Mouse (Mus musculus) brown adipose tissue, adult 24 weeks (tissue): ENCODE measurements at regions not wholly inside any gene's neighbourhood (a gene's known extent, or its start where the extent isn't known, plus 50 kb on each side); places are given as distances from the start of the nearest gene placed in this dataset.

Source experiments
- H3K27ac ChIP-seq: fragments of 200-500 bp; replicated peaks from 2 replicates; pipeline ENCODE4 v1.5.1; 2012; ENCODE audit warnings: low read depth, mild to moderate bottlenecking, low read length
- H3K4me1 ChIP-seq: fragments of 200-500 bp; 2 replicates; pipeline ENCODE4 v1.6.1; 2012; ENCODE audit warnings: low read length, mixed read lengths; ENCODE audit not compliant: control insufficient read depth, insufficient read depth, insufficient read length
- H3K4me3 ChIP-seq: fragments of 200-500 bp; 2 replicates; pipeline ENCODE4 v1.5.1; 2012; ENCODE audit warnings: low read depth, mild to moderate bottlenecking, low read length, moderate library complexity; ENCODE audit not compliant: insufficient read depth

DNA sequence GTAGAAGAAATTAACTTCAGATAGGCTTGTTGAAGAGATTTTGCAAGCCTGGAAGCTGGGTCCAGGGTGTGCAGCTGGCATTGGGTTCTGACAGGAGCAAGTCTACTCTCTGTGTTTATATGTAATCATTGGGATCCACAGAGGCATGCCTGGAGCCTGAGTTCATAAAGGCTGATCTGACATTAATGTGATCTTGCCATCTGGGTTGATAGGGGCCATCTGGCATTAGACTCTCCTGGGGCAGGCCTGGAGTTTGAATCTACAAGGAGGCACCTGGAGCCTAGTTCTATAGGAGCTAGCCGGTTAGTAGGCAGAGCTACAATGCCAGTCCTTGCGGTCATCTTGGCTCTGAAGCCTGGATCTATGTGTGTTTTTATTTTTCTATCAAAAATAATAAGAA is 554.5 kb upstream of the Nr5a2 start:
- H3K4me1 ChIP-seq, result no peaks in the 10 kb centered on the region
- H3K4me3 ChIP-seq, result no peak overlapping the region
- no peak overlapping the region for H3K27ac ChIP-seq

DNA sequence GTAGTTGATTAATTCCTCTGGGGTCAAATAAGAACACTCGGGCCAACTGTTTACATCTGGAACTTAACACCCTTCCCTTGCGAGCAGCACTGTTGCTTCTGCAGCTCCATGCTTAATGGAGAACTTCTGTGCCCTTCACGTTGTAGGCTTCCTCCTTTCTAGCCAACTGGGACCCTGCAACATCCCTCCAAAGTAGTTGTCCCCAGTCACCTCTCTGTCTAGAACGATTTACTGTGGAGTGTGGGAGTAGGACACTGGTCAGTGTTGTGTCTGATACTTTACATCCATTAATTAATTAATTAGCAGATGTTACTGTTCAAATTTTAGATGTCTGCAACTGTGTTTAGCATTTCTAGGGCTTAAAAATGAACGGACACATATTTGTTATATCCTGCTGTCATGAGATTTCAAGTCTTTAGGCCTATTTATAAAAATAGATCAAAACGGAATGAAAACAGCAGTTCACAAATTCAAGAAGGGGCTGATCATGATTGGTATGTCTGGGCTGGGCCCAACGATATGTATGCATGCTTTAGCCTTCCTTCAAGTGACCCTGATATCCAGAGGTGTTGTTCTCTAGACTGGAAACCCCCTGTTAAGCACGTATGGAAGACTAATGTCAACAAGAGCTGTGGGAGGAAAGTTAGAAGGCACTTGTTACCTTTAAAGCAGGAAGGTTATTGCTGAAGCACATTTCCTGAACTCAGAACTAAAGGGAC is 543.6 kb upstream of the Nr5a2 start:
- Histone ChIP-seq H3K4me1 (no peaks in the 10 kb centered on the region), H3K27ac (no peak overlapping the region), H3K4me3 (no peak overlapping the region)

GRCm38 (mm10) chr1:137488226-137488625 is 528.0 kb upstream of the Nr5a2 start:
- no peaks in the 10 kb centered on the region for H3K4me1 ChIP-seq
- H3K4me3 ChIP-seq, result no peak overlapping the region
- H3K27ac ChIP-seq, result no peak overlapping the region

DNA sequence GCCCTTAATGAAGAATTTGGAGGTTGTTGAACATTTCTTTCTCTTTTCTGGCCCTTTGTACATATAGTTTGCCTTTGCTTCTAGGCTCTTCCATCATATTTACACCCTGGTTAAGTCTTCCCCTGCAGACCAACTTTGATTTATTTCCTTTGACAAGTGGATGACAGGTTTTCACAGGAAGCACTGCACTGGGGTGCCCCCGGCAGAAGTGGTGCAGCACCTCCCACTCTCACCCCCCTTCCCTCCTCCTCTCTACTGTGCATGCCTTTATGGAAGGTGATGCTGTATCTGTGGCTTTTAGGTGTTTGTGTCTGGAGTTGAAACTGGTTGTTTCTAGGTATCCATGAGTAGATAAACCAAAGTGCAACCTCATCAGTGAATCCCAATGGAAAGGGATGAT is 518.2 kb upstream of the Nr5a2 start:
- no peaks in the 10 kb centered on the region for H3K4me1 ChIP-seq

DNA sequence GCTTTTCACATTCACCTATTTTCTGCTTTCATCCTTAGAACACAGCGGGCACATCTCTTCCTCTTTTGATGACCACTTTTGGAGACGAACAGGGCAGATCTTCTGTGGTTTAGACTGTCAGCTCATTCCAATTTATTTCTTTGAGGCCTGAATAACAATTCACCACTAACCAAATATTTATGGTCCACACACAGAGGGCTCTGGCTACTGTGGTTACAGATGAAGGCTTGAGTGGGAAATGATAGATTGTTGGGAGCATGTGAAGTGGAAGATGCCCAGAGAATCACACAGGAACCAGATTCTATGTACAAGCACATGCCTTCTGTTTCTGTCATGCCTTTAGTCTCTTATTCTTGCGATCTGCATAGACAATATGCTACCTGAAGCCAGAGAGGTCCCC is 517.0 kb upstream of the Nr5a2 start:
- Histone ChIP-seq H3K27ac (no peak overlapping the region), H3K4me1 (no peaks in the 10 kb centered on the region), H3K4me3 (no peak overlapping the region)

More for the DNA sequence above, 518.2 kb upstream of the Nr5a2 start:
- H3K4me3 ChIP-seq, result no peak overlapping the region
- no peak overlapping the region for H3K27ac ChIP-seq

DNA sequence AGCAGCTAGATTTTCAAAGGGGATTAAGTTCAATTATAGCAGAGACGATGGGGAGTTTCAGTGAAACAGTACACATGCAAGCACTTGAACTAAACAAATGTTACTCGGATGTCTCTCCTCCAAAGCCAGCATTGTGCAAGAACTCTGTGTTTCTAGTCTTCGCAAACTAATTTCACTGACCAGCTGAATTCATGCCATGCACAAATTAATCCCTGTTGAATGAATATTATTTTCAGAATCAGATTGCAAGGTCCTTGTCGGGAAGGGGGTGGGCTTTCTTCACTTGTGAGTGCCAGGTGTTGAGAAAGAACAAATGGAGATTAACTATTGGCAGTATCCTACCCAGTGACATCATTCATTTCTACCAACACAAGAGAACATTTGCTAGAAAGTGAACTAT is 514.6 kb upstream of the Nr5a2 start:
- H3K27ac ChIP-seq, result no peak overlapping the region
- no peak overlapping the region for H3K4me3 ChIP-seq
- H3K4me1 ChIP-seq, result no peaks in the 10 kb centered on the region

DNA sequence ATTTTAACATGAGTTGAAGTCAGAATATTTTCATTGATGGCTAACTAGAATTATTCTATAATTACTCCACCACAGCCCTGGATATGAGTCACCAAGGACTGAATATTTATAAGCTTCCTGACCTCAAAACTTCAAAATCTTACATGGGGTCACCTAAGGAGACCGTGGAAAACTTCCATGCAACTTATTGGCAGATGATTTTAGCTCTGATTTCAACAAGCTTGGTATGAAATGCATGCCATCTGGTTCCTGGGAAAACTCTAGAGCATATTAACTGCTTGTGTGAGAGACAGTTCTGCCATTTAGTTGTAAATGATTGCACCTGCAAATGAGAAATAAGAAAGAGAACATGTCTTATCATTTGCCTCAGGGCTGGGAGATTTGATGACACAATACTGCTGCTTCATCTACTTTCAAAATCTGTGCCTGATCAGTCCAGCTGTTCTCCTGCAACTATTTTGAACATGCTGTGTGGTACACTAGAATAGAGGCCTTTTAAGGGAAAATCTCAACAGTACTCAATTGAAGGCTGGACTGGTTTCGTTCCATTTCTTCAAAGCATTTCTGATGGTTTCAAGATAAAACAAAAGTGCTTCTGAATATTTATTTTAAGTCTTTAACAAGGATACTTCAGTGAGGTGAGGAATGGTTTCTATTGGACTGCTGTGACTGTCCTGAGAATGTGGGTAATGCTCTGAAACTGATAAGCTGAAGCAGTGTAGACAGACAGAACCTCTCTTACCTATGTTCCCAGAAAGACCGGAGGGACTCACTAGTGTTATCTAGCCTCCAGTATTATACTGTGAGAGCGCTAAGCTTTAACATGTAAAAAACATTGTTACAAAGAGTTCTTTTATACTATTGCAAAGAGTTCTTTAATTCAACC is 513.8 kb upstream of the Nr5a2 start:
- Histone ChIP-seq H3K27ac (no peak overlapping the region), H3K4me1 (no peaks in the 10 kb centered on the region), H3K4me3 (no peak overlapping the region)

GRCm38 (mm10) chr1:137464971-137465370 is 504.7 kb upstream of the Nr5a2 start:
- Histone ChIP-seq H3K4me3 (no peak overlapping the region), H3K27ac (no peak overlapping the region), H3K4me1 (no peaks in the 10 kb centered on the region)

DNA sequence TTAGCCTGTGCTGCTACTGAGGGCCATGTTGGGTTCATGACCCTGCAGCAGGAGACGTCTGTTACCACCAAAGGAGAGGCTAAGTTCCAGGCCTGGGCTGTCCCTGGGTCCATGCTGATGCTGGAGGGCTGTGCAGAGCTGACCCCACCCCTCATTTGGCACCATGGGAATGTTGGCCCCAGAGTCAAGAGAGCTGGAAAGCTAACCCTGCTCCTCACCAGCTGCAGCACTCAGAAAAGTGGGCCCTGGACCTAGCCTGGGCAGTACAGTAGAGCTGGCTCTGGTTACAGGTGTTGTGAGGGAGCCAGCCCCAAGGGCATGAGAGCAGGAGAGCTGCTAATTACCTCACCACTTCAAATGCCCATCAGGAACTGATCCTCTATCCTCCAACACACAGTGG is 500.9 kb upstream of the Nr5a2 start:
- H3K4me3 ChIP-seq, result no peak overlapping the region
- H3K4me1 ChIP-seq, result no peaks in the 10 kb centered on the region
- H3K27ac ChIP-seq, result no peak overlapping the region

DNA sequence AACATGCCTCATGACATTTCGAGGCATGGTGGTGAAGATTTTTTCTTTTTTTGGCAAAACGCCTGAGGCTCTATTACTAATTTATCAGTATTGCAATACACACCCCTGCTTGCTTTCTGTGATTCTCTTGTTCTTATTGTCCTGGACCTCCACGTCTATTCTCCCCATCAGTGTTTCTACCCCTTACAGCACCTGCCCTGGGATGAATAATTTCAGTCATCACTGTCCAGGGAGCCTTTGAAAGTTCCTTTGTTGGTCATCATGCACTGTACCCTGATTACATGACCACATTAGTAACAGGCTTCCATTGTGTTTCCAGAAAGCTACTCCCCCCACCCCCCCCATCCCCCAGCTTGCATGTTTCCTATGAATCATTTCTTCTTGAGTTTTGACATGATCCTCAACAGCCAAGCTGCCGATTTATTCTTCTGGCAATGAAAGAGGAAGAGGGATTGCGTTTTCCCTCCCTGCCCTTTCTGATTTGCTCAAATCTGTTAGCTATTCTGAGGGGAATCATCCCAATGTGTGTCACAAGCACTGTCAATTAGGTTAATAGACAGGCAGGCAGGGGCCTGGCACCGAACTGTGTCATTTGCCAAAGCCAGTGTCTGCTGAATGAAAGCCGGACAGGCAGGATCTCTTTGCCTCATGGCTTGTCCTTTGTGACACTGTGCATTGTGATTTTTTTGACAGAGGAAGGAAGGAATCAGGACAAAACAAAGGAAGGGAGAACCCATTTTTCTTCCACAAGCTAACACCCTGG is 493.4 kb upstream of the Nr5a2 start:
- Histone ChIP-seq H3K27ac (no peak overlapping the region), H3K4me1 (peaks cover 5% of the 10 kb centered on the region; the same call in 1 of the 2 replicates), H3K4me3 (no peak overlapping the region)

GRCm38 (mm10) chr1:137452749-137453148 is 492.5 kb upstream of the Nr5a2 start:
- Histone ChIP-seq H3K4me1 (peaks cover 5% of the 10 kb centered on the region; the same call in 1 of the 2 replicates), H3K4me3 (no peak overlapping the region), H3K27ac (no peak overlapping the region)

DNA sequence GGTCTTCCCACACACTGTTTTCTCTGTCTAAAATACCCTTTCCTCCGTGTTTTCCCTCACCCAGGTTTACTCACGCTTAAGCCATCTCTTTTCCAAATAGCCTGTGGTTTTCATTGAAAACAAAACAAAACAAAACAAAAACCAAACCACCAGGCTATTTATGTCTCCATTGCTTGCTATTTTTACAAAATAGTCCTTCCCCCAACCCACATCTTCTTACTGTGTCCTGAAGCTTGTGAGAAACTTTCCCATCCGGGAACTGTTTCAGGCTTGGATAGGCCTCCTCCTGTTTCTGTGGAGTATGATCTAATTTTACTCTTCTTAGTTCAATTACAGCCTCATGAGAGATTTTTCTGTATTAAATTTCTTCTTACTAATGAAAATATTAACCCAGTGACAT is 486.2 kb upstream of the Nr5a2 start:
- Histone ChIP-seq H3K4me1 (peaks cover under 1% of the 10 kb centered on the region; the same call in 1 of the 2 replicates), H3K4me3 (no peak overlapping the region), H3K27ac (no peak overlapping the region)

DNA sequence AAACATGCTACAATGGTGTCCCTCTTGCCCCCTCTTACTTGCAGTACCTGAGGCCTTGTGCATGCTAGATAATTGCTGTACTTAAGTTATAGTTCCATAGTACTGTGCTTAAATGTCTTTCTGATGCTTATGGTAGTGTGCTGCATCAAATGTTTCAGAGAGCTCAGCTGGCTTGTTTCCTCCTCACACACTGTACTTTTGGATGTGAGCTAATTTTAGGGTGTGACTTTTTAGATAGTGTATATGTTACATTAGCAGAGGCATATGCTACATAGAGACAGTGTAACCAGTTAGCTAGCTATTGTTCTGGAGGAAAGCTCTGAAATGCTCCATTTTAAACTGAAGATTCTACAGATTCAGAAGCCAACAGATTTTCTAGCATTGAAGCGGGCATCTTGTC is 467.9 kb upstream of the Nr5a2 start:
- Histone ChIP-seq H3K27ac (no peak overlapping the region), H3K4me1 (no peaks in the 10 kb centered on the region), H3K4me3 (no peak overlapping the region)

DNA sequence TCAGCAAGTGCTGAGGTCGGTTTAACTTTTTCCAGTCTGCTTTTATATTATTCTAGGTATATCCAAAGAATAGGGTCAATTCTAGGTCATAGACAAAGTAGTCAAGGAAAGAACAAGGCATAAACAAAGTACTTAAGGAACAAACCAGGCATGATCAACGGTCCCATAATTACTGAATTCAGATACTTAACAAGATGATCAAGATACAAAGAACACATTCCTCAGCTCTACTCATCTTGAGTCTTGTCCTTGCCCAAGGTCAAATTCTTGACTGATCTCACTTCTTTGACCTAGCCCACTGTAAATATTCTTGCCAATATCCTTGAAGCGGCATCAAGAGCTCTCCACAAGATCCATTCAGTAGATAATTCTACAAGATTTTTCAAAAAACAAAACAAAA is 458.1 kb upstream of the Nr5a2 start:
- H3K4me1 ChIP-seq, result no peaks in the 10 kb centered on the region

GRCm38 (mm10) chr1:137396736-137397135 is 436.5 kb upstream of the Nr5a2 start:
- Histone ChIP-seq H3K27ac (no peak overlapping the region), H3K4me1 (no peaks in the 10 kb centered on the region), H3K4me3 (no peak overlapping the region)

More for the DNA sequence above, 458.1 kb upstream of the Nr5a2 start:
- Histone ChIP-seq H3K4me3 (no peak overlapping the region), H3K27ac (no peak overlapping the region)
